Mouse (Mus musculus) kidney, adult 2 months (tissue): Measurements from ENCODE around the gene Adgrf3.

ENCODE experiments used
- CTCF ChIP-seq: fragments of 200-500 bp; conservative IDR thresholded peaks from 2 replicates; pipeline ENCODE4 v1.5.1; 2011; ENCODE audit warnings: low read depth, mild to moderate bottlenecking, control low read depth, low read length, moderate library complexity, mixed read lengths; ENCODE audit not compliant: insufficient read depth, insufficient read length
- POLR2A ChIP-seq: fragments of 200-500 bp; IDR thresholded peaks from one replicate; pipeline ENCODE4 v1.6.1; 2011; ENCODE audit warnings: low read depth, low read length, control low read depth

- peak; percentile 20; the same call in 1 of the 2 replicates for TF ChIP-seq CTCF
- TF ChIP-seq POLR2A = no peak
Measured at GRCm38 (mm10) chr5:30192452-30192851, 13.1 kb downstream of the Adgrf3 start.
